Mouse (Mus musculus): ENCODE measurements at regions not wholly inside any gene's neighbourhood (a gene's known extent, or its start where the extent isn't known, plus 50 kb on each side); places are given as distances from the start of the nearest gene placed in this dataset.

DNA sequence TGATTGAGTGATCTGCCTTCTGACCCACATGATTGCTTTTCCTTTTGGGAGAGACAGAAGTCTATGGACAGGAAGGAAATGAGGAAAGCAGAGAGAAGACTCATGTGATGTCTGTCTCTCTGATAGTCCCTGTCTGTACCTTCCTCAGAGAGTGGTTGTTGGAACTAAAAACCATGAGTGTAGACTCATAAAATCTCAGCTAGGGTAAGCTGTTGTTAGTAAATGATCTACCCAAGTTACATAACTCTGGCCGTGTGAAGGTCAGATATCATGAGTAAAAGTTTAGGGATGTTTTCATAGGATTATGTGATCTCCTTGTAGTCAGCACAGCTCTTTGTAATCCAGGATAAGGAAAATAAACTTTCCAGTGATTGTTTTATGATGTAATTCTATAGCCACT lies 183.0 kb upstream of the Slc30a5 start:
- TF ChIP-seq CTCF (IDR thresholded peaks at IDR 0.05; ENCODE audit: low read depth) (no peak), EP300 (IDR thresholded peaks at IDR 0.05; ENCODE audit: low read depth) (no peak)

Data from liver, embryonic 14.5 days (tissue).